Mouse (Mus musculus): Measurements from ENCODE around the gene Psmc4. TPM values are rescaled to one million over a fixed set of nuclear protein-coding genes. Genes with fewer than 3 reads are reported as not detected.

The Psmc4 gene
- total RNA-seq (2021): 100 to 1,000 TPM; 144 to 157 TPM
- long read RNA-seq, experiment 1, transcript Psmc4-201 (11 exons, 1,440 nt): major isoform, 184 of 216 reads
- long read RNA-seq, experiment 1, partial matches to known transcripts: 14 of 216 reads
- long read RNA-seq, experiment 1, other reads (novel, unspliced or antisense): 18 of 216 reads
- long read RNA-seq, experiment 2, transcript Psmc4-201 (11 exons, 1,440 nt): major isoform, 218 of 261 reads
- long read RNA-seq, experiment 2, partial matches to known transcripts: 13 of 261 reads
- long read RNA-seq, experiment 2, other reads (novel, unspliced or antisense): 30 of 261 reads

DNA sequence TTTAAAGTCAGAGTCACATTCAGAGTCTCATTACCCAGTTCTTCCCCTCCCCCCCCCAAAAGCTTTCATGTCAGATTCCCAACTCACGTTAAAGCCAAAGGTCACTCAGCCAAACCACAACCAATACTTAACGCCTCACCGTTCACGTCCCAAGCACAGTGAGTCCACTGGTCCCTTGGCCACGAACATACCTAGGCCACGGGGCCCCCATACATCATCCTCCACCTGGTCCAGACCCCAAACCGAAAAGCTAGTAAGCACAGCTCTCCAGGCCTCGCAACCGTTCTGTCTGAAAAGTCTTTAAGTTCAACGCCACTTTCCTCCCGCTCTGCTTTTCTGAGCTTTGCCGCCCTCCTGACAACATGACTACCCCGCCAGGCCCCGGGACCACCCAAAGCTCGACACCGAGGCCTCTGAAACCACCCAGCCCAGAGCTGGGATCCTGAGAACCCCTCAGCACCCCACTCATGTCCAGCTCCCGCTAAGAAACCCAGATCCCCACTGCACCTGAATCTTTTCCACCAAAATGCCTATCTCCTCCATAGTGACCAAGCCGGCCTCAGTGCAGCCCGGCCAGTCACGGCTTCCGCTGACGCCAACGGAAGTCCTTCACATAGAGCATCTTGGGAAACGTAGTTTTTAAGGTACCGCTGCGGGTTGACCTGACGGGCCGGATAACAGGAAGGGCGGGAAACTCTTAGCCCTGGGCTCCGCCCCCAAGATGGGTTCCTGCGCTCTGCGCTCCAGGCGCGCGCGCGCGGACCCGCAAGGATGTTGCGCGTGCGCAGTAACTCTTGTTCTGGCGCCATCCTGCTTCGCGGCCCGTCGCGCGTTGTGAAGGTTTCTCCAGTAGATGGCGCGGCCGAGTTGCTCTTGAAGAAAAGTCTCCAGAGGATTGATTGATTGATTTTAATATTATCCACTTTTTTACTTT lies at the start of gene Psmc4:
Gene Psmc4, minus strand, starts transcription at position 626 of the 934 bp plus-strand sequence.
- peak; percentile 91 to 94 for DNase-seq (ENCODE audit: low spot score in 2 of 2)

DNA sequence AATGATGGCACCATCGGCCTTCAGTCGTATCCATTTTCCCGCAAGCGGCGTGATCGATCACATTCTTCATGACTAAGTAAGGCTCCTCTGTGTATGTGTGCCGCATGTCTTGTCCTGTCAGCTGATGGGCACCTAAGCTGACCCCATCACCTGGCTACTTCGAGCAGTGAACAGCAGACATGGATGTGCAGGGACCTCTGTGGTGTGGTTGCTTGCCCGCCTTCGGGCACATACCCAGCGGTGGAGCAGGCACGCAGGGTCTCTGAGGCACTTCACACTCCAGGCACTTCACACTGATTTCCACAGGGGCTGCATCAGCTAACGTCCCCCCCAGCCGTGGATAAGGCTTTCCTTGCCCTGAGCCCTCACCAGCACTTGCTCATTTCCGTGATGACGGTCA lies 49.2 kb upstream of the Psmc4 start:
- no peak for DNase-seq (ENCODE audit: low spot score in 2 of 2)

DNA sequence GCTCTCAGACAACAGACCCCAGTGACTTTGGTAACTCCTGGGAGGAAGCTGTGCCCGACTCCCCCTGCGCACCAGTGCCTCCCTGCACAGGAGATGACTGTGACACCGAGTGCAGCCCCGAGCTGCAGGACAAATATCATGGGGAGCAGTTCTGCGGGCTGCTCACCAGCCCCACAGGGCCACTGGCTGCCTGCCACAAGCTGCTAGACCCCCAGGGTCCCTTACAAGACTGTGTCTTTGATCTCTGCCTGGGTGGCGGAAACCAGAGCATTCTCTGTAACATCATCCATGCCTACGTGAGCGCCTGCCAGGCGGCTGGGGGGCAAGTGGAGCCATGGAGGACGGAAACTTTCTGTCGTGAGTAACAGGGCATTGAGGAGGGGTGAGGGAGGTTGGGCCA lies 43.6 kb upstream of the Psmc4 start:
- no peak for DNase-seq (ENCODE audit: low spot score in 2 of 2)

GRCm38 (mm10) chr7:28086236-28086635 lies 36.3 kb upstream of the Psmc4 start:
- peak in 1 of 2 experiments; percentile 2 for DNase-seq (ENCODE audit: low spot score in 2 of 2)

GRCm38 (mm10) chr7:28084215-28084614 lies 34.3 kb upstream of the Psmc4 start:
- DNase-seq (ENCODE audit: low spot score in 2 of 2): no peak

- peak in 1 of 2 experiments; percentile 2 for DNase-seq (ENCODE audit: low spot score in 2 of 2)
These were observed 20.8 kb upstream of the Psmc4 start, which contains the start of gene Fcgbp for GRCm38 (mm10) chr7:28070531-28071298. Gene Fcgbp, plus strand, starts transcription at chr7:28071236.

DNA sequence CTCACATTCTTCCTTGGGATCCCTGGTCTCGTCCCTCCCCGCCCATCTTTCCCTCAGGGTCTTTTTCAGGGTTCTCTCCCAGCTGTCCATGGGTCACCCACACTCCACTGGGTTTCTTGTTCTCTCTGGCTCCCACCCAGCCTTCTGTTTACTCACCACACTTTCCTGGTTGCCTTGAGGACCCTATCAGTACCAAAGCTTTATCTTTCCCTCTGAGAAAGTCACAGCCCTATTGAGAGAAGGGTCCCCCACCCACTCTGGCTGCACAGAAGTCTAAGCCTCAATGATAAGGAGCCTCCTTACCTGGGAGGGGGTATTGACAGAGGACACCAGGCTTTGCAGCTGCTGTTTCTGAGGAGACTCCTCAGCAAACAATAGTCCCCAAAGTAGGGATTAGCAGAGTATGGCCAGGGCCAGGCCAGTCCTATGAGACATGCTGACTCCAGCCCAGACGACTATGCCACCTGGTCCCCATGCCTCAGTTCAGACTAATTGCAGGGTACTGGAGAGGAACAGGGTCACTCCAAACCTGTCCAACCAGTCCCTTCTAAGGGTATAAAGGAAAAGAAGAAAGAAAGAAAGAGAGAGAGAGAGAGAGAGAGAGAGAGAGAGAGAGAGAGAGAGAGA lies 19.8 kb upstream of the Psmc4 start:
- no peak for DNase-seq (ENCODE audit: low spot score in 2 of 2)

DNA sequence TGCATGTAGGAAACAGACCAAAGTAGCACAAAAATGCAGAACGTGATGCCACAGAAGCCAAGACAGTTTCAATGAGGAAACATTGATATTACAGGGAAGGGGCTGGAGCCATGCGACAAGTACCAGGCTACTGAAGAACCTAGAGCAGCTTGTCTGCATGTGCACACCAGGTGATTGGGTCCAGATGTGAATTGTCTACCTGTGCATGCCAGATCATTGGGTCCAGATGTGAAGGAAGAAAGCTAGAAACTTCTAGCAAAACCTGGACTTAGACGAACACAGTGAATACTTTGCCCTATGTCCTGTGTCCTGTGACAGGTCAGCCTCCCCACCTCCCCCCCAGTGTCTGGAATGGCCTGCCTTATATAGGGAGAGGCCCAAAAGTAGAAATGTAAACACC lies 18.8 kb upstream of the Psmc4 start:
- no peak for DNase-seq (ENCODE audit: low spot score in 2 of 2)

DNA sequence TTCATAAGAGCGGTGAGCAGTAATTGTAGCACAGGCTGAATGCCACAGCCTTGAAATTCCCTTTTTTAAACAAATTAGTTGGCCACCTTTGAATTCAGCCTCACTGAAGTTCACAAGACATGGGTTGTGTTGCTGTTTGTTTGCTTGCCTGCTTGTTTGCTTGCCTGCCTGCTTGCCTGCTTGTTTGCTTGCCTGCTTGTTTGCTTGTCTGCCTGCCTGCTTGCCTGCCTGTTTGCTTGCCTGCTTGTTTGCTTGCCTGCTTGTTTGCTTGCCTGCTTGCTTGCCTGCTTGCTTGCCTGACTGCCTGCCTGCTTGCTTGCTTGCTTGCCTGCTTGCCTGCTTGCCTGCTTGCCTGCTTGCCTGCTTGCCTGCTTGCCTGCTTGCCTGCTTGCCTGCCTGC lies 10.1 kb upstream of the Psmc4 start:
- DNase-seq (ENCODE audit: low spot score in 2 of 2): no peak

DNA sequence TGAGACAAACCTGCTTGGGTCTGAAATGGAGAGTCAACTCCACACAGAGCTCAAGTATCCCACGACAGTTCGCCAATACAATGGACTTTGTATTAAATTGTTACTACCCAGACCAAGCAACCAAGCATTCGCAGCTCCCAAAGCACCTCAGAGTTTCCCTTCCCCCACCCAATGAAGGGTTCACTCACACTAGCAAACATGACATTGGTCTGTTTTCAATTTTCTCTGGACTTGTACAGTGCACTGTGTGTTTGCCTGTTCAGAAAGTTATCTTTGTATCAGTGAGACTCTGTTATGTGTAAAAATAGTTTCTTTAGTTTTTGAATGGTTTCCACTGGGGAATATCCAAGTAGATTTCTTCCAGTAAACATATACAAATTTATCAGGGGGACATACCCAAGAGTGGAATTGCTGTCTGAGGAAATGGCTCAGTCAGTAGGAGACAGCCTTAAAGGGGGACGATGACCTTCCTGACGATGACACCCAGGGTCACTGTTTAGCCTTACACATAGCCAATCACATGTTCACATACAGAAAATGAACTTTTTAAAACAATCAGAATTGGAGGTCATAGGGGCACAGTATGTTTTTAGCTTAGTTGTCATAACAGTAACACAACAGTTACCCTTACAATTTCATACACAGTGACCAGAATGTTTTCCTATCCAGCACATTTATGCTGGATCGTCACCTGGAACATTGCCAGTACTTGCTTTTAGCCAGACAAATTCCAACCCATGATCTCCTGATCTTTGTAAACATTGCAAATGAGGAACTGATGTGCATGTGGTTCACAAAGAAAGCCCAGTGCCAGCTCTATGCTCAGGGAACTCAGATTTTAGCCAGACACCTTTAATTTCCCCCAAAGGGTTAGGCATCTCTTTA lies 3.4 kb upstream of the Psmc4 start:
- DNase-seq (ENCODE audit: low spot score in 2 of 2): no peak

DNA sequence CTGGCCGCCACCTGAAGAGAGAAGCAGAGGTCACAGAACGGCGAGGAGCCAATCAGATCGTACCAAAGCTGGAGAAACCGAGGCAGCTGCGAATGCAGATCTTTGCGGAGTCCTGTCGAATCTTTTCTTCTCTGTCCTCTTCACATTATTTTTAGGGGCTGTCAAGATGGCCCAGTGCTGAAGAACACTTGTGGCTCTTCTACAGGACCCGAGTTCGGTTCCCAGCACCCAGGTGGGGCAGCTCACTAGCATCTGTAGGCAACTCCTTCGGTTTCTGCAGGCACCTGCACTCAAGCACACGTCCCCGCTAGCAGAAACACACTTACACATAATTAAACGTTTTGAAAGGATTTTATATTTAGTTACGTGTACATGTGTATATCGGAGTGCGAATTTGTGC lies 683 bp upstream of the Psmc4 start:
- no peak for DNase-seq (ENCODE audit: low spot score in 2 of 2)

DNA sequence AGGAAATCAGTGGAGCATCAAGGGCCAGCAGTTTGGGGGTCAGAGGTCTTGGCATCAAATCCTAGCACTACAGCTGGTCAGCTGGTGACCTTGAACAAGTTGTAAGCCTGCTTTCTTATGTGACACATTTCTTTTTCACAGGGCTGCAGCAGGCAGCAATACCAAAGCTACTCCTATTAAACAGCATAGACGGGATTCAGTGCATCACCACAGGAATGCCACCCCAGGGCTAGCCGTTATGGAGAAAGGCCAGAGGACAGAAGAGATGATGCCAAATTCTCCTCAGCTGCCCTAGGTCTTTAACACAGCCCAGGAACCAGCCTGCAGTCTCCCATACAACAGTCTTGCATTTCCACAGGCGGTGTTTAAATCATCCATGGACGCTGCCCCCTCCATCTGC lies 5.4 kb downstream of the Psmc4 start:
- DNase-seq (ENCODE audit: low spot score in 2 of 2): no peak

- DNase-seq (ENCODE audit: low spot score in 2 of 2): no peak
These were observed 35.5 kb downstream of the Psmc4 start for GRCm38 (mm10) chr7:28014445-28014810.

GRCm38 (mm10) chr7:28013549-28014444 lies 36.1 kb downstream of the Psmc4 start, which contains the start of gene Zfp850:
Gene Zfp850, minus strand, starts transcription at chr7:28014115.
- DNase-seq (ENCODE audit: low spot score in 2 of 2): peak; percentile 61 to 71

DNA sequence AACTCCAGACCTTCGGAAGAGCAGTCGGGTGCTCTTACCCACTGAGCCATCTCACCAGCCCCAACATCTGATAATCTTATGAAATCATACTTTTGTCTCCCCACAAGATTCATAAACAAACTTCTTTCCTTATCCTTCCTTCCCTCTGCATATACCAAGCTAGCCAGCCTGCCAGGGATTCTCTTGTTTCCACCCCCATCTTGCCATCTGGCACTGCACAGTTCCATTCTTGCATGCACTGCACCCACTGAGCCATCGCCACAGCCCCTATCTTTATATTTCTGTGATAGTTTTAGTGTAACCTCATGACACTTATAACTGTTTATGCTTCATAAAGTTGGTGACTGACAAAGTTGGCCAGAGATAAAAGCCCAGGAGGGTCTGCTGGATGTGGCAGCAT lies 39.6 kb downstream of the Psmc4 start:
- DNase-seq (ENCODE audit: low spot score in 2 of 2): no peak
